Mouse (Mus musculus) neutrophil, adult 59 days (primary cell): Measurements from ENCODE around the gene 7420426K07Rik. TPM values are rescaled to one million over a fixed set of nuclear protein-coding genes. Genes with fewer than 3 reads are reported as not detected.

Experiments
- total RNA-seq, 2 experiments: library from RNA; stranded (reverse); gene quantifications; 1 replicate in 1 of 2; 2 replicates in 1 of 2; pipeline ENCODE4 v1.2.4; 2023

Gene 7420426K07Rik
- total RNA-seq: not detected

GRCm38 (mm10) chr9:98902819-98903218 lies at the start of gene 7420426K07Rik:
TSS of gene 7420426K07Rik (plus strand) at chr9:98903119.

GRCm38 (mm10) chr9:98856210-98856609 lies 46.7 kb upstream of the 7420426K07Rik start, which contains the start of gene Prr23a2:
TSS of gene Prr23a2 (plus strand) at chr9:98856494.

DNA sequence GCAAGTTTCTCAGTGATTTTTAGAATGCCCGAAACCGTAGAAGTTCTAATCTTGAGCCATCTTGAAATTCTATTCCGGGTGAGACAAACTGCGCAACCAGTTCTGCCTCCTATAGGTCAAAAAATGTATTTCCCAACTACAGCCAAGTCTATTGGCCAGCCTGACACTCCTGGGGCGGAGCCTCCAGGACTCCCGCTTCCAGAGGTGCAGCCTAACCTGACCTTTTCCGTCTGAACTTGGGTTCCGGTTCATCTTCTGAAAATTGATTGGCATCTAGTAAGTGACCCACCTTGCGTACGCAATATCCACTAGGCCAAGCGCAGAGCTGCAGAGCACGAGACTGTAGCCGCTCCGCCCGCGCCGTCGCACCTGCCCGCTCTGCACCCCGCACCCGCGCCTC lies 38.3 kb upstream of the 7420426K07Rik start, which contains the start of gene Prr23a3:
Gene Prr23a3 (plus strand): TSS at position 197 of the 400 bp plus-strand sequence.

Other genes with a start within 250 kb of the 7420426K07Rik start
- not detected for gene Prr23a1, start 60.6 kb upstream of the 7420426K07Rik start, total RNA-seq
- not detected for gene Prr23a2, start 46.6 kb upstream of the 7420426K07Rik start, total RNA-seq
- gene Prr23a3, start 38.4 kb upstream of the 7420426K07Rik start, total RNA-seq: not detected
- not detected for gene Foxl2, start 52.2 kb downstream of the 7420426K07Rik start, total RNA-seq
- gene Faim, start 83.3 kb downstream of the 7420426K07Rik start, total RNA-seq: 10 to 100 TPM; 11.3 to 18.7 TPM
- under 1 TPM in 1 of 2 experiments, not detected in 1; 0.22 TPM for gene Gm1123, start 132.6 kb downstream of the 7420426K07Rik start, total RNA-seq
- 10 to 100 TPM; 38.5 to 45.7 TPM for gene Pik3cb, start 237.5 kb downstream of the 7420426K07Rik start, total RNA-seq